Mouse (Mus musculus) heart, adult 2 months (tissue): ENCODE results near the gene 6430571L13Rik.

Experiments used
- CTCF ChIP-seq: fragments of 200-600 bp; IDR thresholded peaks from 2 replicates; pipeline ENCODE4 v1.8.1; 2022; ENCODE audit warnings: antibody characterized with exemption, mild to moderate bottlenecking, moderate library complexity
- EP300 ChIP-seq: fragments of 200-500 bp; IDR thresholded peaks from 2 replicates; pipeline ENCODE4 v1.6.1; 2011; ENCODE audit warnings: low read depth, low read length, control low read depth; ENCODE audit not compliant: insufficient read depth

DNA sequence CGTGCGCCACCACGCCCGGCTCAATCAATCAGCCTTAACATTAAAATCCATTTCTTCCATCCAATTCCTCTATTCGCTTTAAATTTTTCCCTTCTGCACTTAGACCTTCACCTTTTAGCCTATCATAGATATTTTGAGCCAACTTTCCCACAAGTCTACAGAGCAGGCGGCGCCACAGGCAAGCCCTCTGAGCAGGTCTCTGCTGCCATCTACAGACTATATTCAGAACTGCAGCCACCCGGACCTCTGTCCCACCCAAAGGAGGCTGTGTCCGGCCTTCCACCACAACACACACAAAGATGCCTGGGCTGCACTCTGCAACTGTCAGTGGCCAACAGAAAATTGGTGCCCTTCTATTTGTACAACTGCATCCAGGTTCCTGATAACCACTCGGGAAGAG, 49.5 kb upstream of the 6430571L13Rik start:
- TF ChIP-seq EP300 (peak; percentile 91), CTCF (no peak; the same call in 1 of the 2 replicates)
